9 mouse cellular contexts compared by ENCODE assay signal in the genomic region with DNA sequence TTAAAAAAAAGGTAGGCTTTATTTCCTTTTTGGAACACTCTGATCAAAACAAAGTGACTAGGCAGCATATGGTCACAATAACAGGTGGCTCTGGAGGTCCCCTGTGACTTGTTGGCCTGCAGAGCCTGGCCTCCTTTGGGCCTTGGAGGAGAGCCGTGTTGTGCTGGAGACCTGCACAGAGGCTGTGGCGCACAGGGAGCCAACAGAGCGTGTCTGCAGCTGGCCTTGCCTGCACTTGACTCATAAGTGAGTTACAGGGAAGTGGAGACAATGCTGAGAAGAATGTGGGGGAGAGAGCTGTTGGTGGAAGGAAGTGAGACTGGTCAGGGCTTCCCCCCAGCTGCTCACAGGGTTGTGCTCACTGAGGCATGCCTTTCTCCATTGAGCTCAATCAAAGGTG.
DNase-seq lines count a peak whose midpoint lies in the region; ATAC-seq and TF ChIP-seq lines count a peak whose summit lies in the region.
"Had no signal": no experiment of that assay in that cellular context is flagged by ENCODE, and none has a peak within 500 bp of the region (broad histone marks: within the 10 kb centered on the region; RNA-seq: fewer than 3 reads in every experiment).

No protein-coding gene starts in this region.

- no peak for TF ChIP-seq POLR2A in cerebellum, adult 2 months (IDR thresholded peaks at IDR 0.05; ENCODE audit: borderline replicate concordance, insufficient read depth, low read length)

- no peak overlapping the region for H3K4me2 ChIP-seq in forebrain, embryonic 11.5 days (ENCODE audit: low read depth, low read length, severe bottlenecking)
- H3K4me2 ChIP-seq in forebrain, embryonic 15.5 days (replicated peaks): no peak overlapping the region
- H3K4me2 ChIP-seq in heart, embryonic 14.5 days (ENCODE audit: low read length): no peak overlapping the region

- no peak for TF ChIP-seq CTCF in cerebellum, adult 2 months (IDR thresholded peaks at IDR 0.05; ENCODE audit: borderline replicate concordance, insufficient read depth, low read depth, low read length)

- 49% methylated on average over 3 of the region's 3 CpGs for WGBS in forebrain, embryonic 11.5 days
- 35% methylated on average over 3 of the region's 3 CpGs for WGBS in forebrain, embryonic 15.5 days
- 17% methylated on average over 3 of the region's 3 CpGs for WGBS in cerebellum, adult 2 months
- WGBS in heart, embryonic 14.5 days: 31% methylated on average over 3 of the region's 3 CpGs

- no peak for DNase-seq in forebrain, embryonic 11.5 days (ENCODE audit: low spot score)
- peak; percentile 14 for DNase-seq in 3134 (ENCODE audit: extremely low read depth, insufficient read length, low spot score)
- peak; percentile 62 to 74 for DNase-seq in cerebellum, adult 2 months
- DNase-seq in kidney, postnatal 25 days: peak; percentile 30 to 64
- peak; percentile 34 for DNase-seq in retina, embryonic 14.5 days (ENCODE audit: low spot score)
- no peak for DNase-seq in left cerebral cortex, adult 8-10 months (ENCODE audit: low spot score in 2 of 2)

- no peak overlapping the region for H3K4me3 ChIP-seq in forebrain, embryonic 11.5 days (ENCODE audit: low read depth, low read length)
- H3K4me3 ChIP-seq in forebrain, embryonic 15.5 days: no peak overlapping the region
- H3K4me3 ChIP-seq in cerebellum, adult 2 months (replicated peaks; ENCODE audit: insufficient read depth, low read depth, low read length): no peak overlapping the region
- H3K4me3 ChIP-seq in heart, embryonic 14.5 days (ENCODE audit: control insufficient read depth in 1 of 2, insufficient read depth in 1 of 2, low read depth in 1 of 2, low read length in 2 of 2): no peak overlapping the region
- H3K4me3 ChIP-seq: erythroblast, embryonic 14.5 days had no signal

- no peaks in the 10 kb centered on the region for H3K27me3 ChIP-seq in forebrain, embryonic 11.5 days (ENCODE audit: control insufficient read depth, insufficient read depth, low read length)
- no peaks in the 10 kb centered on the region for H3K27me3 ChIP-seq in forebrain, embryonic 15.5 days
- no peaks in the 10 kb centered on the region for H3K27me3 ChIP-seq in cerebellum, adult 2 months (ENCODE audit: control insufficient read depth, insufficient read depth, low read length)
- no peaks in the 10 kb centered on the region for H3K27me3 ChIP-seq in heart, embryonic 14.5 days (ENCODE audit: control insufficient read depth, insufficient read depth, low read length)

- peaks cover 3% of the 10 kb centered on the region; the same call in 1 of the 2 replicates for H3K4me1 ChIP-seq in forebrain, embryonic 11.5 days (replicated peaks; ENCODE audit: control insufficient read depth, insufficient read depth, low read length)
- 0 out of 2 replicates have a peak, but pooled peaks cover 6% of the 10 kb centered on the region for H3K4me1 ChIP-seq in forebrain, embryonic 15.5 days
- H3K4me1 ChIP-seq in cerebellum, adult 2 months (ENCODE audit: control insufficient read depth, insufficient read depth, low read length): peaks cover 11% of the 10 kb centered on the region
- peaks cover 0 to 4% of the 10 kb centered on the region in 2 experiments; a peak in 2 of 4 replicates for H3K4me1 ChIP-seq in heart, embryonic 14.5 days (ENCODE audit: control insufficient read depth in 2 of 2, insufficient read depth in 2 of 2, low read length in 2 of 2)

- ATAC-seq in forebrain, embryonic 11.5 days (replicated peaks; ENCODE audit: low FRiP score): 0 out of 2 replicates have a peak, but pooled peaks have one; percentile 27
- ATAC-seq in forebrain, embryonic 15.5 days (replicated peaks): no peak
- peak; percentile 47 for ATAC-seq in heart, embryonic 14.5 days (ENCODE audit: insufficient number of reproducible peaks, insufficient read depth, low FRiP score, low read depth)

- no peak overlapping the region for H3K27ac ChIP-seq in forebrain, embryonic 11.5 days (ENCODE audit: low read depth, low read length)
- H3K27ac ChIP-seq in forebrain, embryonic 15.5 days (replicated peaks): no peak overlapping the region
- H3K27ac ChIP-seq in cerebellum, adult 2 months (ENCODE audit: insufficient read depth, low read length): no peak overlapping the region
- H3K27ac ChIP-seq in heart, embryonic 14.5 days (replicated peaks in 1 of 2; ENCODE audit: control insufficient read depth in 1 of 2, insufficient read depth in 1 of 2, low read depth in 2 of 2, low read length in 2 of 2): 0 out of 4 replicates have a peak overlapping the region, but pooled peaks of 1 of the 2 experiments have one; percentile 28

- no peaks in the 10 kb centered on the region for H3K36me3 ChIP-seq in forebrain, embryonic 11.5 days (ENCODE audit: control insufficient read depth, insufficient read depth, low read length)
- H3K36me3 ChIP-seq in forebrain, embryonic 15.5 days: no peaks in the 10 kb centered on the region
- H3K36me3 ChIP-seq in heart, embryonic 14.5 days (ENCODE audit: control insufficient read depth, insufficient read depth, low read length): no peaks in the 10 kb centered on the region

- H3K9me3 ChIP-seq in forebrain, embryonic 11.5 days (ENCODE audit: control insufficient read depth, low read length): no peaks in the 10 kb centered on the region
- no peaks in the 10 kb centered on the region for H3K9me3 ChIP-seq in forebrain, embryonic 15.5 days
- H3K9me3 ChIP-seq in heart, embryonic 14.5 days (ENCODE audit: control insufficient read depth, low read length): no peaks in the 10 kb centered on the region

- no peak overlapping the region for H3K9ac ChIP-seq in forebrain, embryonic 11.5 days (ENCODE audit: low read length)
- H3K9ac ChIP-seq in forebrain, embryonic 15.5 days (replicated peaks): no peak overlapping the region
- H3K9ac ChIP-seq in heart, embryonic 14.5 days (ENCODE audit: low read length): no peak overlapping the region

Comparison
In these comparisons a context has a peak if more than half of its experiments do, and no peak if none do; other contexts are left out.
1. DNase-seq: peak in 3134 (single experiment), cerebellum, adult 2 months (2 of 2), kidney, postnatal 25 days (2 of 2) and retina, embryonic 14.5 days (single experiment); none in forebrain, embryonic 11.5 days (single experiment) and left cerebral cortex, adult 8-10 months (0 of 2).